Mouse (Mus musculus) adrenal gland, postnatal 10 days (tissue): ENCODE measurements at regions not wholly inside any gene's neighbourhood (a gene's known extent, or its start where the extent isn't known, plus 50 kb on each side); places are given as distances from the start of the nearest gene placed in this dataset.

ENCODE experiments used
- DNase-seq: peaks from one replicate; pipeline ENCODE4 v3.0.0; 2021; ENCODE audit warnings: mixed read lengths

DNA sequence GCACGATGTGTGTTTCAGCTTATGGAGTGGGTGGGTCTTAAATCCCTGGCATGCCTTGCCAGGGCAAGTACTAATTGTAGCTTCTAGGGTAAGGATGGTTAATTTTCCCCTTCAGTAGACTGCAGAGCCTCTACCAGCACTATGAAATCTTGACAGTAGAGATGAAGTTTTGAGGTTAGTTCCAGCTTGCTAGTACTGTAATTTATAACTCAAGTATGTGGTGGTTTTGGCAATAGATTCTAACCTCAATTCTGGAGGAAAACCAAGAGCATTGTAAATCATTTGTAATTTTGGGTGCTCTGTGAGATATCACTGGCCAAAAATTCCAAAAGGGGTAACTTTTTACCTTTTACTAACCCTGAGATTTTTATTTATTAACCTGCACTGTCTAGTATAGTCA lies 164.3 kb upstream of the Ednrb start:
- DNase-seq = no peak

DNA sequence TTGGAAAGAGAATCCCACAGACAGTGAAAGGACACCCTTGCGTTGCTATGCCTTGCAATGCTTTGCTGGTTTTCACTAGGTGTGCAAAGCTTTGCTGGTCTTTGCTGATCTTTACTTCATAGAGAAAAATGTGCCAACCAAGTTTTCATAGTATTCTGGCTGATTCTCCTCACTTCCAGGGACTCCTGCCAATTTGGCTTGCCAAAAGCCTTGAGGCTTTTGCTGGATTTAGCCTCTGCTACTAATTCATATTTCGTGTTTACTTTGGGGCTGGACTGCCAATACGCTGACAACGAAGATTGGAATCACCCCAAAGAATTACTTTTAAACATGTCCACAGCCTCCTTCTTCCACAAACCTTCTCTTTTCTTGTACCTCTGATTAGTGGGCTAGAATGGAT lies 162.2 kb upstream of the Ednrb start:
- peak; percentile 61 for DNase-seq

DNA sequence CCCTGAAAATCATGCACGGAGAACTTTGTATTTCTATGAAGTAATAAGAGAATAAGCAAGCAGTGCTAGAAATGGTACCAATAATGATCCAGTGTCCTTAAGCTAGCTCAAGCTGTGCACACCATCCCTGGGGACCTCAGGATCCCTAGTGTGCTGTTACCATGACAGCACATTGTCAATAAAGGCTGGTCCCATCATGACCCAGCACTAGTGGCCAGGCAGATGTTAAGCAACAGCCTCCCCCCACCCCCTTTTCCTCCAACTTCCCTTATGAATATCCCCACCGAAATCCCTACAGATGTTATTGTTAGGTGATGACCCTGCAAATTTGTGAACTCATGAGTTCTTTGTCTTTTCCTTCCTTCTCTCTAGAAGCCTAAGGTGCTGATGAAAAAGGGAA lies 160.9 kb upstream of the Ednrb start:
- DNase-seq = no peak

DNA sequence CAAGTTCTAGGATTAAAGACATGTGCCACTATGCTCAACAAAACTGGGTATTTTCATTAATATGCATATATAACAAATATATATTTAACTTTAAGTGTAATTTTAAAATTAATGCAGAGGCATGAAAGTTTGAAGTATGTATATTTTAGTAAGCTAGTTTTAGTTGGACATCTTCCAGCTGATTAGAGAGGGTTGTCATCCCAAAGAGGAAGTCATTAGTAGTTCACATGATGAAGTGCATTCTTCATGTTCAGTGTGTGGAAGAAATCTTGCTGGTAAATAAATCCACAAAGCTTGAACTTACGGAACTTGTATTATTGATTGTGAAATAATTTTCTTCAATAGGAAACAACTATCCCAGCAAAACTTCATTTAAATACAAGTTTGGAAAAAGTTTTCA lies 158.2 kb upstream of the Ednrb start:
- no peak for DNase-seq

GRCm38 (mm10) chr14:103990418-103990817 lies 146.2 kb upstream of the Ednrb start:
- no peak for DNase-seq

- DNase-seq = no peak
These were observed 145.7 kb upstream of the Ednrb start for GRCm38 (mm10) chr14:103989949-103990348.

GRCm38 (mm10) chr14:103987266-103987665 lies 143.1 kb upstream of the Ednrb start:
- no peak for DNase-seq

GRCm38 (mm10) chr14:103984349-103984748 lies 140.1 kb upstream of the Ednrb start:
- no peak for DNase-seq

GRCm38 (mm10) chr14:103978808-103979207 lies 134.6 kb upstream of the Ednrb start:
- DNase-seq = no peak

DNA sequence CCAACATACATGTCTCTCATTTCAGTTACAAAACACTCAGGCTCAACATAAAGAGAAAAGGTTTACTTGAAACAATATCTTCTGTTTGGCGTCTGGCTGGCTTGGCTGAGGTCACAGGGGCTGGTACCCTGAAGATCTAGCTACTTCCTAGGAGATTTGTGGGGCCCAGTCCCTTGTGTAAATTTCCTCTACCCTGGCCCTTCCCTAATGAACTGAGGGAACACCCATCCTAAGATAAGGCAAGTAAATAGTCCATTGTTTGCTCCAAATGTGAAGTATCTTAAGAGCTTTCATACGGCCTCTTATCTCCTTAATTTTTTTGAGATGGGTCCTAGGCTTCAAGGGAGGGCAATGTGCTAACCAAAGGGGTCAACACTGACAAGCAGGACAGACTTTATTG lies 133.6 kb upstream of the Ednrb start:
- DNase-seq = no peak

DNA sequence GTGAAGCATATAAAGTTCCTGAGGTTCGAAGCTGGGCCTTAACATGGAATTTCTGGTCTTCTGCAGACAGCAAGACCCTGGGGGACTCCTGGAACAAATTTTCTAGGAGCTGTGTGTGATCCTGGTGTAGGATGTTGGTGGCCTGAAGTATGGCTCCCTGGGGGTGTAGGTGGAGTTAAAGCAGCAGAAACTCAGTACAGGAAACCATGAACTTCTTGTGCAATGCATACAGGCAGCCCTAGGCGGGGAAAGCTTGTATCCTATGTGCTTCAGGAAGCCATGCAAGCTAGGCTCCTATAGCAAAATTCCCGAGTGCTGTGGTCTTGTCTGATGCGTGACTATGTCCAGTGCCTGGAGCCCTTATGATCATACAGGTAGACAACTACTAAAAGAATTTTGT lies 129.8 kb upstream of the Ednrb start:
- DNase-seq = no peak

GRCm38 (mm10) chr14:103973111-103973510 lies 128.9 kb upstream of the Ednrb start:
- DNase-seq = peak; percentile 57

DNA sequence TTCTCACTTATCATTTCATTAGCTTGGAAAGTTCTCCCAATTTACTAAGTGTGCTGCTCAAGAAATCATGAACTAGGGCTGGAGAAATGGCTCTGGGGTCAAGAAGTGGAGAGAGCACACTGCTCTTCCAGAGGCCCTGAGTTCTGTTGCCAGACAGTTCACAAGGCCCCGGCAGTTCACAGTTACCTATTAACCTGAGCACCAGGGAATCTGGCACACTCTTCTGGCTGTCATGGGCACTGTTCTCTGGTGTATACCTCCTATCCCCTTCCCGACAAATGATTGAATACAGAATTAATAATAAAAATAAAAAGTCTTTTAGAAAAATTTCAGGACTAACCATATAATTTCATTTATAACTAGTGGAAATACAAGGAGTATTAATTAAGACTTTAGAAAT lies 125.1 kb upstream of the Ednrb start:
- no peak for DNase-seq

DNA sequence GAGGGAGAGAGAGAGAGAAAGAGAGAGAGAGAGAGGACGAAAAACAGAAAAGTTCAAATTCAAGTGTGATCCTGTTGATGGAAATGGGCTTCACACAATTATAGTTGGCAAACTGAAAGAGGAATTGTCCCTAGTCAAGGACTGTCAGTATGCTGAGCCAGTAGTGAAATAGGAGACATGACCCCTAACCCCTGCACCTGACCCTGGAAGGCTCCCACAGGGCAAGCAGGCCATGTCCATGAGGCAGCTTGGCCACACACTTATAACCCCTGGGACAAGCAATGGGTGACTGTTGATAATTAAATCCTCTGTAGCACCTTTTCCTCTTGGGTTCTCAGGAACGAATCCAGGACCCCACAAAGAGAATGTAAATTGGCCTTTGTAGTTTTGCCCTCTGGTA lies 122.1 kb upstream of the Ednrb start:
- DNase-seq = no peak

DNA sequence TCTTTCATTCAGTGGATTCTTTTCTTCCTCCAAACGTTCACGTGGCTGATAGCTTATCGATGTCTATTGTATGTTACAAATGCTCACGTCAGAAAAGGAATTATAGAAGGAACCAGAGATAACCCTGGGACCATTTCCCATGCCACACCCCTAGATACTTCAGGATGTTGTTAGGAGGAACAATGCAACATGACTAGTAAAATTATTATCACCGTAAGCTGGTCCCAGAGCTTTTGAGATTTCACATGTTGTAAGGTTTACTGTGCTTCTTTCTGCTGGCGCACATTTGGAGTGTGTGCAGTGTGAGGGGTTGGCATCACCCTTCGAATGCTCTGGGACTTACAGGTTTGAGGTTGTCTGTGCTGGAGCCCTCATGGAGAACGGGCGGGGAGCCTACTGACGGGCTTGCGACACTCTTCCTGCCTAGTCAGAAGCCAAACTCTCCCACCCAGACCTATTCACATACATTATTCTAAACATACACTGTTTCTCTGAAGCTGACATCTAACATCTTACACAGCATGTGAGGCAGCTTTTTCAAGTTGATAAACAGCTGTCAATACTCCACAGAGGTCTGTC lies 118.2 kb upstream of the Ednrb start:
- DNase-seq = no peak

DNA sequence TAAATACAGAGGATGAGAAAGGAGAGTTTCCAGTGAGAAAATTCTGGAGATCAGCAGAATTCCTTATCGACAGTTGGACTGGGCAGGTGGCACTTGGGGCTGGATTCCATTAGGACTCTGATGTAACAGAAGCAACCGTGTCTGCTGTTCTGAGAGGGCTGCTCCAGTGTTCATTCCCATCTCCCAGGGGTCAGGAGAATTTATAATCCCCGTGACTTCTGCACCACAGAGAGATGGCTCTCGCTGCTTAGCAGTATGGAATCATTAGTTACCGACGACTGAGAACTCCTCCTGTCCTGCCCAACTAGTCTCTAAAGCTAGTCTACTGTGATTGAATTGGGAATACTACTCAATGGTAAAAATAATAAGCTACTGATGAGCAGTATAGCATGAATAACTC lies 107.7 kb upstream of the Ednrb start:
- DNase-seq = no peak

GRCm38 (mm10) chr14:103949950-103950349 lies 105.7 kb upstream of the Ednrb start:
- no peak for DNase-seq

DNA sequence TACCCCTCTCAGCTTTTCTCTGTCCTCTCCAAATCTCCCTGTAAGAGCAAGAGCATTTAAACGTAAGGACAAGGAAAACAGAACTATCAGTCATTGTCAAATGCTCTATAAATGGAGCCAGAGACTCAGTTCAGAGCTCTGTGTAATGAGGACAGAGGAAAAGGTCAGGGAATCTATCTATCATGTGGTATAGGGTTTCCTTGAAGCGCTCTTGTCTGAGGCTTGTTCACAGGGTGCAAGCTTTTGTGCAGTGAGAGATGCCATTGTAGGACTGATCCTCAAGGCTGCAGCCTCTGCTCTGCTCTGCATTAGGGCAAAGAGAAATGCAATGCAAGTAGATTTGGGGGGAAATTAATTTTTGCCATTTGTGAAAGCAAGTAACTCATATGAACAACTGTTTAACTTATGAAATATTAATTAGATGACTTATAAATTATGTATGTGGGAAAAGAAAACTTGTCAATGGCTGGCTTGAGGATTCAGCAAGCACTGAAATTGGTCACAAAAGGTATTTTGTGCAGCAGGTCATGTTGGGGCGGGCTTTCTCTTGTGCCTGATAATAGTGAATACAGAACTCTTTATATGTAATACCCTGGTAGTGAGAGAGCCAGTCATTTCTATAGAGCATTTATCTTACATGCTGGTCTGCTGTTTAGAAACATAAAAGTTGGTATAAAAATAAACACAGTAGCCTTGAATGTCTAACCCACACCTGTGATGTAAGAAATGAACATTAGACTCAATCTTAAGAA lies 104.0 kb upstream of the Ednrb start:
- DNase-seq = peak; percentile 25

DNA sequence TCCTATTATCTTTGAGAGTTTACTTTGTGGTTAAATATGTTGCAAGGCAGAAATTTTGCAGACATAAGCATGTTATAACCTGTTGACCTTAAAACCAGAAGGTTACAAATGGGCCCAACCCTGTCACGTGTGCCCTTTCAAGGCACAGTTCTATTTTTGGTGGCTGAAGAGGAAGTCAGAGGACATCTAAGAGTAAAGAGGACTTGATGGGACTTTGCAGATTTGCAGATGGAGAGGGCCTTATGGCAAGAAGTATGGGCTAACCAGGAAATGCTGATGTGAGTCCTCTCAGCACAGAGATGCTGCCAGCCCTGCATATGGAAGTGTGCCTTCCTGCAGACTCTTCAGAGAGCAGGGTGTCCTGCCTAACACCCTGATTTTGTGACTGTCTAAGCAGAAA lies 101.6 kb upstream of the Ednrb start:
- DNase-seq = no peak

- no peak for DNase-seq
These were observed 95.7 kb upstream of the Ednrb start for GRCm38 (mm10) chr14:103939867-103940266.

GRCm38 (mm10) chr14:103938937-103939336 lies 94.7 kb upstream of the Ednrb start:
- DNase-seq = no peak

- DNase-seq = no peak
These were observed 94.0 kb upstream of the Ednrb start for GRCm38 (mm10) chr14:103938201-103938600.

GRCm38 (mm10) chr14:103937700-103938099 lies 93.5 kb upstream of the Ednrb start:
- no peak for DNase-seq

DNA sequence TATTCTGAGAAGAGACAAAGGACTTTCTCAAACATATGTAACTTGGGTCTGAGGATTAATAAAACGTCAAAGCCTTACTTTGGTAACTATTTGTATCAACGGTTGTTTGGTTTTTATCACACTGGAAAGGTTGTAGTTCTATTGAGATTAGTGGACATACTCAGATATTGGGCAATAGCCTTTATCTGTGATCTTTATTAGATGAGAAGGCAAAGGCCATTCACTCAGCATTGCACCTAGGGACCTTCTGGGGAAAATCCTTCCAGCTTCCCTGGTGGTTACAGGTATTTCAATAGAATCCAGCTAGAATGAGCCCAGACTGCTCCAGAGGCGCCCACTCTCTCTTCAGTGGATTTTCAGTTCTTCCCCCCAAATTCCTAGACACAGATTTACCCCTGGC lies 89.6 kb upstream of the Ednrb start:
- no peak for DNase-seq
